10 mouse cellular contexts compared by ENCODE assay signal in the genomic region with DNA sequence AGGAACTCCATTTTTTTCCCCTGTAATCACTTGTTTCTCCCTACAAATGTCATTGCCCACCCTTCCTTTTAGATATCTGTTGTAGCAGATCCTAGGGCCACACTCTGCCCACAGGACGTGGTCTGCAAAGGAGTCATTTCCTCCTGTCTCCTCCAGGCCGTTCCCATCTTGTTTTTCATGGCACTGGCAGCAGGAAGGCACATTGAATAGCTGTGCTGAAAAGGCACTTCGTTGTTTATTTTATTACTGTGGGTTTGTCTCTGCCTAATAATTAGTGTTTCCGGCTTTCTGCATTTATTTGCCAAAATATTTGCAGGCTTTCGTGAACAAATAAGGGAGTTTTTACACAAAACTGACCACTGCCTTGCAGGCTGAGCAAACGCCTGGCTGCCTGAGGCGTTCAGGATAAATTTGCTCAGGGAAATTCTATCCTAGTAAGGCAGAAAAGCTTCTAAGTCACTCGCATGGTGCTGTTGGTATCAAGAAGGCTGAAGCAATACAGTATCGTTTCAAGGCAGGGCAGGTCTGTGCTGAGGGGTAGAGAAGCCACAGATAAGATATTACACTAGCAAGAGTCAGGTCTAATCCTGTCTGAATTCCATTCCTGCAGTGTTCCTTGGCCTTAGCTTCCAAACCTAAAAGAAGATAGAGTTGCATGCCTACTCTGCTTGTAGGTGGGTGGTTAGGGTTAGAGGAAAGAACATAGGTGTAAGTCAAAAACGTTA.
DNase-seq lines count a peak whose midpoint lies in the region; ATAC-seq and TF ChIP-seq lines count a peak whose summit lies in the region.
"Had no signal": no experiment of that assay in that cellular context is flagged by ENCODE, and none has a peak within 500 bp of the region (broad histone marks: within the 10 kb centered on the region; RNA-seq: fewer than 3 reads in every experiment).

No protein-coding gene starts in this region.

- TF ChIP-seq CTCF in heart, adult 2 months (IDR thresholded peaks at IDR 0.05) = no peak

- H3K4me1 ChIP-seq in heart, adult 2 months (ENCODE audit: control insufficient read depth, insufficient read depth, low read length) = peaks cover 25% of the 10 kb centered on the region
- peaks cover 52% of the 10 kb centered on the region for H3K4me1 ChIP-seq in heart, embryonic 10.5 days
- H3K4me1 ChIP-seq in kidney, embryonic 16.5 days (ENCODE audit: insufficient read depth, low read length) = peaks cover 49% of the 10 kb centered on the region

- no peak for TF ChIP-seq POLR2A in heart, adult 2 months (IDR thresholded peaks at IDR 0.05; ENCODE audit: insufficient read depth, low read depth, low read length)

- peak overlapping the region; percentile 60 for H3K27ac ChIP-seq in heart, adult 2 months
- no peak overlapping the region for H3K27ac ChIP-seq in heart, embryonic 10.5 days
- H3K27ac ChIP-seq in kidney, embryonic 16.5 days (ENCODE audit: low read length) = peak overlapping the region; percentile 77

- TF ChIP-seq EP300 in heart, adult 2 months (IDR thresholded peaks at IDR 0.05; ENCODE audit: insufficient read depth, low read depth, low read length) = peak; percentile 57; the same call in 1 of the 2 replicates

- ATAC-seq in kidney, embryonic 16.5 days (ENCODE audit: low FRiP score, low TSS enrichment) = no peak

- H3K36me3 ChIP-seq in heart, adult 2 months (ENCODE audit: control insufficient read depth, insufficient read depth, low read length) = peaks cover 10% of the 10 kb centered on the region
- no peaks in the 10 kb centered on the region for H3K36me3 ChIP-seq in heart, embryonic 10.5 days
- H3K36me3 ChIP-seq in kidney, embryonic 16.5 days (ENCODE audit: insufficient read depth, low read length) = no peaks in the 10 kb centered on the region

- no peaks in the 10 kb centered on the region for H3K27me3 ChIP-seq in heart, adult 2 months (ENCODE audit: control insufficient read depth, insufficient read depth, low read length)
- no peaks in the 10 kb centered on the region for H3K27me3 ChIP-seq in heart, embryonic 10.5 days (ENCODE audit: insufficient read depth, poor library complexity, severe bottlenecking)
- no peaks in the 10 kb centered on the region for H3K27me3 ChIP-seq in kidney, embryonic 16.5 days (ENCODE audit: insufficient read depth, low read length)
- H3K27me3 ChIP-seq: CH12.LX had no signal

- peaks cover 1% of the 10 kb centered on the region; the same call in 1 of the 2 replicates for H3K79me2 ChIP-seq in heart, adult 2 months (replicated peaks; ENCODE audit: control insufficient read depth, insufficient read depth, low read length)

- H3K4me2 ChIP-seq in kidney, embryonic 16.5 days (replicated peaks; ENCODE audit: low read depth, low read length) = no peak overlapping the region

- no peak overlapping the region for H3K4me3 ChIP-seq in heart, adult 2 months
- H3K4me3 ChIP-seq in heart, embryonic 10.5 days = no peak overlapping the region
- no peak overlapping the region for H3K4me3 ChIP-seq in kidney, embryonic 16.5 days (ENCODE audit: low read length)

- WGBS in heart, adult 2 months = 30% methylated on average over 10 of the region's 10 CpGs
- WGBS in heart, embryonic 10.5 days = 36% methylated on average over 10 of the region's 10 CpGs
- 25% methylated on average over 10 of the region's 10 CpGs for WGBS in kidney, embryonic 16.5 days

- H3K9me3 ChIP-seq in heart, embryonic 10.5 days = no peaks in the 10 kb centered on the region
- no peaks in the 10 kb centered on the region for H3K9me3 ChIP-seq in kidney, embryonic 16.5 days (ENCODE audit: low read length)

- peak in 1 of 2 experiments; percentile 34 for DNase-seq in heart, adult 2 months
- DNase-seq in heart, embryonic 10.5 days (ENCODE audit: low spot score) = no peak
- peak; percentile 28 for DNase-seq in c-Kit-positive CD71-positive TER-119-negative erythroid progenitor cells, embryonic 14.5 days (ENCODE audit: low read depth)
- DNase-seq in lung, postnatal 14 days = peak; percentile 30
- DNase-seq in right cerebral cortex, postnatal 4 days = no peak
- no peak for DNase-seq in urinary bladder, adult 18-20 months (ENCODE audit: low spot score in 2 of 2)
- no peak for DNase-seq in retina, postnatal 1 day
- DNase-seq: layer of hippocampus, adult 9-11 months had no signal

- H3K9ac ChIP-seq in heart, adult 2 months (ENCODE audit: low read depth, low read length) = no peak overlapping the region
- H3K9ac ChIP-seq in kidney, embryonic 16.5 days (replicated peaks; ENCODE audit: low read length) = no peak overlapping the region

- intact Hi-C loops in heart, adult 2 months (cut with DNase I) = no loop called here

Comparison
In these comparisons a context has a peak if more than half of its experiments do, and no peak if none do; other contexts are left out.
1. DNase-seq: peak in c-Kit-positive CD71-positive TER-119-negative erythroid progenitor cells, embryonic 14.5 days (single experiment) and lung, postnatal 14 days (single experiment); none in heart, embryonic 10.5 days (single experiment), right cerebral cortex, postnatal 4 days (single experiment), urinary bladder, adult 18-20 months (0 of 2) and retina, postnatal 1 day (single experiment).